Mouse (Mus musculus): ENCODE results near the gene Brpf3. TPM values are rescaled to one million over a fixed set of nuclear protein-coding genes. Genes with fewer than 3 reads are reported as not detected.
A peak's percentile ranks its signal among the peaks of the same experiment; 100 is the strongest.

Gene Brpf3
- total RNA-seq, 1 experiment = 24.5 TPM

DNA sequence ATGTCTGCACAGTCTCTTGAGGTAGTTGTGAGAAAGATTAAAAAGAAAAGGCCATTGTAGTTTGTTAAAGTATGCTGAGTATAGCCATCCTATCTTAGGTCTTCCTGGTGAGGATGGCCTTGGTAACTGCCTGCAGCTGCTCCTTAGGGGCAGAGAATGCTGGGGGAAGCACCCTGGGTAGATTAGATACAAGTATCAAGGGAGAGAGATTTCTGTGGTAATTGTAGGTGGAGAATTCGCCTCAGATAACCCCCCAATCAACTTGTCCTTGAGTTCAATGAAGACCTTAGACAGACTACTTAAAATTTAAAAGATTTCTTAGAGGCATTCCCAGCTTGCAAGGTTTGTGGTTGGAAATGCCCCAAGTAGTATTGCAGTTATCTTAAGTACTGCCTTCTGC lies 2.4 kb downstream of the Brpf3 start:
- in situ Hi-C loops (cut with MboI; ENCODE audit: low sequenced_read_pairs in 2 of 2, unreplicated experiment in 2 of 2) = no loop called here
- H3K27ac ChIP-seq (ENCODE audit: insufficient read depth, low read depth, low read length, poor library complexity, severe bottlenecking) = no peak overlapping the region
- no peaks in the 10 kb centered on the region for H3K9me3 ChIP-seq (ENCODE audit: control insufficient read depth, insufficient read depth, low read depth, low read length)
- TF ChIP-seq ZNF384 (IDR thresholded peaks at IDR 0.05; ENCODE audit: low read depth, low read length) = no peak
- no peak for TF ChIP-seq HCFC1 (IDR thresholded peaks at IDR 0.05; ENCODE audit: borderline replicate concordance, insufficient read depth, low read length)
- no peak for TF ChIP-seq MAFK (IDR thresholded peaks at IDR 0.05; ENCODE audit: insufficient read depth, low read depth, low read length)
- no peak for TF ChIP-seq CHD2 (IDR thresholded peaks at IDR 0.05; ENCODE audit: low read depth, low read length)
- TF ChIP-seq ZC3H11A (IDR thresholded peaks at IDR 0.05; ENCODE audit: borderline replicate concordance, low read depth, low read length) = no peak
- H3K36me3 ChIP-seq (ENCODE audit: control insufficient read depth, insufficient read depth, low read length, poor library complexity, severe bottlenecking) = peaks cover 19% of the 10 kb centered on the region
- no peak overlapping the region for H3K4me3 ChIP-seq (ENCODE audit: insufficient read depth in 1 of 2, low read depth in 1 of 2, low read length in 2 of 2, poor library complexity in 1 of 2, severe bottlenecking in 1 of 2)
- no peak for DNase-seq (ENCODE audit: low read depth, low spot score)
- H3K9ac ChIP-seq (ENCODE audit: insufficient read depth, low read depth, low read length, poor library complexity, severe bottlenecking) = no peak overlapping the region
- H3K4me1 ChIP-seq (ENCODE audit: control insufficient read depth in 2 of 2, insufficient read depth in 2 of 2, low read length in 2 of 2, poor library complexity in 1 of 2) = peaks cover 0 to 19% of the 10 kb centered on the region in 2 experiments; a peak in 3 of 4 replicates

DNA sequence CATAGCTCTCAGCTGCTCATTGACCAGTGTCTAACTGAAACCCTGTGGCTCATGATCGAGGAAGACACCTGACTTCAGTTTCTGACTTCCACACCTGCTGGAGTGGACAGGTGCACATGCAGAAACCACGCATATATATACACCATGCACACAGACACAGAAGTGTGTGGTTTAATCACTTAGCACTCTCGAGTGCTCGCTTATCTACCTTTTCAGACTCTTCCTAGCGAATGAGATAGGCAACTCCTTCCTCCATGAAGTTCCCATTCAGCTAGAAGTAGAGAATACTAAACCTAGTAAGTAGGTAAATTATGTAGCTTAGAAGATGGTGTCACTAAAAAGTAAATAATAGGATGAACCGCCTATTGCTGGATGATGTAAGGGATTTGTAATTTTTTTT lies 4.1 kb downstream of the Brpf3 start:
- in situ Hi-C loops (cut with MboI; ENCODE audit: low sequenced_read_pairs in 2 of 2, unreplicated experiment in 2 of 2) = no loop called here

DNA sequence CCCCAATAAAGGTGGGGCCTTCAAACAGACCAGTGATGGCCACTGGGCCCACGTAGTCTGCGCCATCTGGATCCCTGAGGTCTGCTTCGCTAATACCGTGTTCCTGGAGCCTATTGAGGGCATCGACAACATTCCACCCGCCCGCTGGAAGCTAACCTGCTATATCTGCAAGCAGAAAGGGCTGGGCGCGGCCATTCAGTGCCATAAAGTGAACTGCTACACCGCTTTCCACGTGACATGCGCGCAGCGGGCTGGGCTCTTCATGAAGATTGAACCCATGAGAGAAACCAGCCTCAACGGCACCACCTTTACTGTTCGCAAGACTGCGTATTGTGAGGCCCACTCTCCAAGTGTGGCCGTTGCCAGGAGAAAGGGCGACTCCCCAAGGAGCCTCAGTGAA lies 5.9 kb downstream of the Brpf3 start:
- Histone ChIP-seq H3K36me3 (ENCODE audit: control insufficient read depth, insufficient read depth, low read length, poor library complexity, severe bottlenecking) (peaks cover 39% of the 10 kb centered on the region), H3K4me3 (ENCODE audit: insufficient read depth in 1 of 2, low read depth in 1 of 2, low read length in 2 of 2, poor library complexity in 1 of 2, severe bottlenecking in 1 of 2) (peak overlapping the region; percentile 19 to 23; a peak in 2 of 4 replicates), H3K27ac (ENCODE audit: insufficient read depth, low read depth, low read length, poor library complexity, severe bottlenecking) (no peak overlapping the region), H3K9ac (ENCODE audit: insufficient read depth, low read depth, low read length, poor library complexity, severe bottlenecking) (0 out of 2 replicates have a peak overlapping the region, but pooled peaks have one; percentile 10), H3K4me1 (ENCODE audit: control insufficient read depth in 2 of 2, insufficient read depth in 2 of 2, low read length in 2 of 2, poor library complexity in 1 of 2) (peaks cover 0 to 28% of the 10 kb centered on the region in 2 experiments; a peak in 3 of 4 replicates), H3K9me3 (ENCODE audit: control insufficient read depth, insufficient read depth, low read depth, low read length) (no peaks in the 10 kb centered on the region)
- no peak for DNase-seq (ENCODE audit: low read depth, low spot score)
- TF ChIP-seq MAFK (IDR thresholded peaks at IDR 0.05; ENCODE audit: insufficient read depth, low read depth, low read length) (no peak), HCFC1 (IDR thresholded peaks at IDR 0.05; ENCODE audit: borderline replicate concordance, insufficient read depth, low read length) (no peak), CHD2 (IDR thresholded peaks at IDR 0.05; ENCODE audit: low read depth, low read length) (no peak), ZNF384 (IDR thresholded peaks at IDR 0.05; ENCODE audit: low read depth, low read length) (no peak), ZC3H11A (IDR thresholded peaks at IDR 0.05; ENCODE audit: borderline replicate concordance, low read depth, low read length) (no peak)
- in situ Hi-C loops (cut with MboI; ENCODE audit: low sequenced_read_pairs in 2 of 2, unreplicated experiment in 2 of 2) = no loop called here

More for the DNA sequence above, 4.1 kb downstream of the Brpf3 start:
- DNase-seq (ENCODE audit: low read depth, low spot score) = no peak
- H3K27ac ChIP-seq (ENCODE audit: insufficient read depth, low read depth, low read length, poor library complexity, severe bottlenecking) = no peak overlapping the region
- no peak for TF ChIP-seq HCFC1 (IDR thresholded peaks at IDR 0.05; ENCODE audit: borderline replicate concordance, insufficient read depth, low read length)
- no peak for TF ChIP-seq ZC3H11A (IDR thresholded peaks at IDR 0.05; ENCODE audit: borderline replicate concordance, low read depth, low read length)
- no peak for TF ChIP-seq MAFK (IDR thresholded peaks at IDR 0.05; ENCODE audit: insufficient read depth, low read depth, low read length)
- TF ChIP-seq CHD2 (IDR thresholded peaks at IDR 0.05; ENCODE audit: low read depth, low read length) = no peak
- no peak for TF ChIP-seq ZNF384 (IDR thresholded peaks at IDR 0.05; ENCODE audit: low read depth, low read length)
- peaks cover 32% of the 10 kb centered on the region for H3K36me3 ChIP-seq (ENCODE audit: control insufficient read depth, insufficient read depth, low read length, poor library complexity, severe bottlenecking)
- no peak overlapping the region for H3K9ac ChIP-seq (ENCODE audit: insufficient read depth, low read depth, low read length, poor library complexity, severe bottlenecking)
- H3K4me1 ChIP-seq (ENCODE audit: control insufficient read depth in 2 of 2, insufficient read depth in 2 of 2, low read length in 2 of 2, poor library complexity in 1 of 2) = peaks cover 0 to 25% of the 10 kb centered on the region in 2 experiments; a peak in 3 of 4 replicates
- H3K9me3 ChIP-seq (ENCODE audit: control insufficient read depth, insufficient read depth, low read depth, low read length) = no peaks in the 10 kb centered on the region
- no peak overlapping the region for H3K4me3 ChIP-seq (ENCODE audit: insufficient read depth in 1 of 2, low read depth in 1 of 2, low read length in 2 of 2, poor library complexity in 1 of 2, severe bottlenecking in 1 of 2)

DNA sequence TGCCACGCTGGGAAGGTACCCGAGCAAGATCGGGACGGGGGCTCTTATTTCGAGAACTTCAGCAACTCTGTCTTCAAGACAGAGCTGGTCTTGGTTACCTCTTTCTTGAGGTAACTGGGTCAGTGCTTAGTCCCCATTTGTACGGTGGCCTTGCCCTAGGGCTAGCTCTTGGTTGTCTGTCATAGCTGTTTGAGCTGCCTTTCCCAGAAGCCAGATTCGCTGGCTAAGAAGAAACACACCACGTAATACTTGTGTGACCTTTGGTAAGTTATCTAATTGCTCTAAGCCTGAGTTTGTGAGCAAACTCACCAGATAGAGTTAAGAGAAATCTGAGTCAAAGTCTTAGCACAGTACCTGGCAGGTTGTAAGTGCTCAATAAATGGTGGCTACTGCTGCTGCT lies 7.8 kb downstream of the Brpf3 start:
- Histone ChIP-seq H3K4me3 (ENCODE audit: insufficient read depth in 1 of 2, low read depth in 1 of 2, low read length in 2 of 2, poor library complexity in 1 of 2, severe bottlenecking in 1 of 2) (no peak overlapping the region), H3K4me1 (ENCODE audit: control insufficient read depth in 2 of 2, insufficient read depth in 2 of 2, low read length in 2 of 2, poor library complexity in 1 of 2) (peaks cover 0 to 25% of the 10 kb centered on the region in 2 experiments; a peak in 2 of 4 replicates), H3K36me3 (ENCODE audit: control insufficient read depth, insufficient read depth, low read length, poor library complexity, severe bottlenecking) (peaks cover 48% of the 10 kb centered on the region), H3K9ac (ENCODE audit: insufficient read depth, low read depth, low read length, poor library complexity, severe bottlenecking) (no peak overlapping the region), H3K27ac (ENCODE audit: insufficient read depth, low read depth, low read length, poor library complexity, severe bottlenecking) (no peak overlapping the region), H3K9me3 (ENCODE audit: control insufficient read depth, insufficient read depth, low read depth, low read length) (no peaks in the 10 kb centered on the region)
- in situ Hi-C loops (cut with MboI; ENCODE audit: low sequenced_read_pairs in 2 of 2, unreplicated experiment in 2 of 2) = no loop called here
- DNase-seq (ENCODE audit: low read depth, low spot score) = no peak
- TF ChIP-seq HCFC1 (IDR thresholded peaks at IDR 0.05; ENCODE audit: borderline replicate concordance, insufficient read depth, low read length) (no peak), ZNF384 (IDR thresholded peaks at IDR 0.05; ENCODE audit: low read depth, low read length) (no peak), MAFK (IDR thresholded peaks at IDR 0.05; ENCODE audit: insufficient read depth, low read depth, low read length) (no peak), CHD2 (IDR thresholded peaks at IDR 0.05; ENCODE audit: low read depth, low read length) (no peak), ZC3H11A (IDR thresholded peaks at IDR 0.05; ENCODE audit: borderline replicate concordance, low read depth, low read length) (no peak)

All from ES-E14 (cell line).